Mouse (Mus musculus) embryonic facial prominence, embryonic 11.5 days (tissue): ENCODE measurements at regions not wholly inside any gene's neighbourhood (a gene's known extent, or its start where the extent isn't known, plus 50 kb on each side); places are given as distances from the start of the nearest gene placed in this dataset.

Source experiments
- ATAC-seq: fragments of 200-750 bp; cut with Nextera tagmentation; replicated peaks from 2 replicates; pipeline ENCODE4 v1.8.0; 2017; ENCODE audit warnings: low read depth; ENCODE audit not compliant: insufficient number of reproducible peaks, low FRiP score, low TSS enrichment
- DNase-seq: peaks from one replicate; pipeline ENCODE4 v3.0.0-alpha.2; 2015; ENCODE audit warnings: low spot score
- H3K27ac ChIP-seq: fragments of 300-500 bp; sonication (generic); replicated peaks from 2 replicates; pipeline ENCODE4 v1.5.1; 2014; ENCODE audit warnings: mild to moderate bottlenecking, low read depth, low read length, control low read depth
- H3K27me3 ChIP-seq: fragments of 300-500 bp; sonication (generic); 2 replicates; pipeline ENCODE4 v1.6.1; 2014; ENCODE audit warnings: mild to moderate bottlenecking, low read length, moderate library complexity, mixed read lengths; ENCODE audit not compliant: control insufficient read depth, insufficient read depth
- H3K36me3 ChIP-seq: fragments of 300-500 bp; sonication (generic); replicated peaks from 2 replicates; pipeline ENCODE4 v1.6.1; 2014; ENCODE audit warnings: low read depth, mild to moderate bottlenecking, low read length, moderate library complexity, mixed read lengths; ENCODE audit not compliant: control insufficient read depth, insufficient read depth
- H3K4me1 ChIP-seq: fragments of 300-500 bp; sonication (generic); 2 replicates; pipeline ENCODE4 v1.6.1; 2014; ENCODE audit warnings: low read length, mixed read lengths; ENCODE audit not compliant: control insufficient read depth, insufficient read depth
- H3K4me2 ChIP-seq: fragments of 300-500 bp; sonication (generic); 2 replicates; pipeline ENCODE4 v1.6.1; 2014; ENCODE audit warnings: low read depth, mild to moderate bottlenecking, control low read depth, low read length, moderate library complexity
- H3K4me3 ChIP-seq: fragments of 300-500 bp; sonication (generic); 2 replicates; pipeline ENCODE4 v1.5.1; 2014; ENCODE audit warnings: low read depth, low read length, control low read depth
- H3K9ac ChIP-seq: fragments of 300-500 bp; sonication (generic); replicated peaks from 2 replicates; pipeline ENCODE4 v1.6.1; 2014; ENCODE audit warnings: mild to moderate bottlenecking, control low read depth, low read length
- H3K9me3 ChIP-seq: fragments of 300-500 bp; sonication (generic); replicated peaks from 2 replicates; pipeline ENCODE4 v1.6.1; 2016; ENCODE audit warnings: mild to moderate bottlenecking, low read length, inconsistent platforms, mixed read lengths; ENCODE audit not compliant: control insufficient read depth
- WGBS: fragments of 180-500 bp; shearing (Covaris S2); extraction: QIAGEN DNeasy Blood & Tissue Kit; methylation state at CpG from one replicate; pipeline ENCODE4 v1.1.7; 2014; 5-methylcytosine and 5-hydroxymethylcytosine counted together

DNA sequence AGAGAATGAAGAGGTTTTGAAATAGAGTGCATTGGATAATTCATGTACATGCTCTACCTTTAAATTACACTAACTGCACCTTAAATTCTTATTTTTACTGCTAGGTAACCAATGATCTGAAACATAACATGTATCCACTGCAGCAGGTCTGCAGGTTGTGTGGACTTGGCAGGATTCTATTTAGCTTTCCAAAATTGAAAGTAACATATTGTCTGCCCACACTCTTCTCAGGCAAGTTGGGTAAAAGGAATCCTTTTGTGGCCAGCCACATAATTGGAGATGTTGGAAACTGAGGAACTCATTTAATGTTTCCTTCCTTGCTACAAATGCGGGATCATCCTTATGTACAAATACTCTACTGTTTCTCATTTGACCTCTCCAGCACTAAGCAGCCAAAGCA lies 3106.4 kb upstream of the Gm6569 start:
- WGBS = 73% methylated on average over 1 of the region's 1 CpGs

DNA sequence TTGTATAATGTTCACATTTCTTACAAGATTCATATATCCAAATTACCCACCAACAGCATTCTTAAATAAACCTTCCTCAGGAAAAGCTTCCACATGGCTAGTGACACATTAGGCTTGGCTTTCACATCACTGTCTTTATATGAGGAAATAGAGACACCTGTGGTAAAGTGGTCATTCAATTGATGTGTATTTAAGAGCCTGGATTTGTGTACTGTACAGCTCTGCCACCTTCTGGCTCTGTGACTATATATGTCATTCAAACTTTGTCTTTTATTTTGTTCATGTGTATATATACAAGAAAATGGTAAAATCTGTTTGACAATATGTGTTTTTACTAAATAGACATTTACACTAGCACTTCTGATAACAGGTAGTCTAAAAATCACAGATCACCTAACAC lies 3090.1 kb upstream of the Gm6569 start:
- no peak overlapping the region for H3K4me2 ChIP-seq
- H3K4me3 ChIP-seq = no peak overlapping the region
- H3K36me3 ChIP-seq = no peaks in the 10 kb centered on the region
- H3K9me3 ChIP-seq = no peaks in the 10 kb centered on the region
- DNase-seq (no peak), ATAC-seq (no peak)
- H3K9ac ChIP-seq = no peak overlapping the region
- H3K27me3 ChIP-seq = no peaks in the 10 kb centered on the region
- no peaks in the 10 kb centered on the region for H3K4me1 ChIP-seq
- no peak overlapping the region for H3K27ac ChIP-seq

More for the DNA sequence above, 3106.4 kb upstream of the Gm6569 start:
- no peaks in the 10 kb centered on the region for H3K36me3 ChIP-seq
- H3K27me3 ChIP-seq = no peaks in the 10 kb centered on the region
- no peak overlapping the region for H3K4me2 ChIP-seq
- no peaks in the 10 kb centered on the region for H3K9me3 ChIP-seq
- no peak overlapping the region for H3K27ac ChIP-seq
- H3K9ac ChIP-seq = no peak overlapping the region
- ATAC-seq (no peak), DNase-seq (no peak)
- no peaks in the 10 kb centered on the region for H3K4me1 ChIP-seq
- no peak overlapping the region for H3K4me3 ChIP-seq

DNA sequence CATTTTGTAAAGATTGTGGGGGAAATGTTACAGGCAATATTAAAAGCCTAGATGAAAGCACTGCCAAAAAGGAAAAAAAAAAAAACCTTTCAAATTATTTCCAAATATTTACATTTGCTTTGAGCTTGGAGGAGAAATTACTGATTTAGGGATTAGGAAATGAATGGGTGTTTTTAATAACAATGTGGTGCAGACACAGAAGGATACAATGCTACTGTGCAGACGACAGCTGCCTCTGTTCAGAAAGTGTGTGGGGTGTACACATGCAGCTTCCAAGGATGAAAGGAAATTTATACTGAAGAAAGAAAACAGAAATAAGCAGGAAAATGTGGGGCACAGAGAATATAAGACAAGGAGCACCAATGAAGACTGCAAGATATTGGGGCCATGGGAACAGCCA lies 3070.3 kb upstream of the Gm6569 start:
- H3K36me3 ChIP-seq = no peaks in the 10 kb centered on the region
- H3K9me3 ChIP-seq = no peaks in the 10 kb centered on the region
- H3K27me3 ChIP-seq = no peaks in the 10 kb centered on the region
- H3K4me2 ChIP-seq = no peak overlapping the region
- H3K27ac ChIP-seq = no peak overlapping the region
- no peaks in the 10 kb centered on the region for H3K4me1 ChIP-seq
- no peak for ATAC-seq
- H3K9ac ChIP-seq = no peak overlapping the region
- H3K4me3 ChIP-seq = no peak overlapping the region
- 45% methylated on average over 1 of the region's 1 CpGs for WGBS
- no peak for DNase-seq

DNA sequence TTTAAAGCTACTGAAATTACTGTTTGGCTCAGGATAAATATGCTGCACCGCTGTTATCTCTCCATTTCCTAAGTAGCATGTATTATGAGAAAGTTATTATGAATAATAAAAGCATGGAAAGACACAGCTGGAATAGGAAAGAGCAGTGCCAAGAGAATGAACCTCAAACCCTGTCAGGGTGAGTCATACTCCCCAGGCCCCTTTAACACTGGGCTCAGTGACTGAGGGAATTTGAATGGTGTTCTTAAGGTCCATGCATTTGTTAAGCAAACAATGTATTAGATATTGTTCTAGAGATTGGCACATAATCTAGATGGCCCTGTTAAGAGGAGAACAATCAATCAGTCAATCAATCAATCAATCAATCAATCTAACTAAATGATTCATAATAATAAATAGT lies 3069.8 kb upstream of the Gm6569 start:
- Histone ChIP-seq H3K9me3 (no peaks in the 10 kb centered on the region), H3K36me3 (no peaks in the 10 kb centered on the region), H3K9ac (no peak overlapping the region), H3K4me3 (no peak overlapping the region), H3K27ac (no peak overlapping the region), H3K4me2 (no peak overlapping the region), H3K27me3 (no peaks in the 10 kb centered on the region), H3K4me1 (no peaks in the 10 kb centered on the region)
- no peak for ATAC-seq
- 68% methylated on average over 1 of the region's 1 CpGs for WGBS
- no peak for DNase-seq

DNA sequence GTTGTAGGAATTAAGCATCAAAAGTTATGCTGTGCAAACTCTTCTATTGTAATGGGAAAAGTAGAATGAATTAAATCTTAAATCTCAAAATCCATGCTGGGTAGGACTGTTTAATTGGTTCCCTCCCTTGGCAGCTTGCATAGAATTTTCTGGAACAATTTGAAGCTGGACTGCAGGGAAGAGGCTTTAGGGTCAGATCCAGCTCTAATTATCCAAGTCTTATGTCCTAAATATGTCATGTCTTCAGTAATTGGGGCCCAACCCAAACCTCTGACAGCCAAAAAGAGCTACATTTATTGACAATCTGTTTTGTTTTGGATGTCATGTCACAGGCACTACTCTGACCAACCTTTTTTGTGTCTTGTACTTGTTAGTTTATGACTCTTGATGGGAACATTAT lies 3068.9 kb upstream of the Gm6569 start:
- no peaks in the 10 kb centered on the region for H3K4me1 ChIP-seq
- no peak overlapping the region for H3K27ac ChIP-seq
- H3K4me3 ChIP-seq = no peak overlapping the region
- no peaks in the 10 kb centered on the region for H3K9me3 ChIP-seq
- no peak overlapping the region for H3K9ac ChIP-seq
- no peaks in the 10 kb centered on the region for H3K36me3 ChIP-seq
- no peak for ATAC-seq
- no peak for DNase-seq
- H3K27me3 ChIP-seq = no peaks in the 10 kb centered on the region
- no peak overlapping the region for H3K4me2 ChIP-seq
